Mouse (Mus musculus) kidney, postnatal 0 days (tissue): ENCODE data around the gene Ube2cbp. TPM values are rescaled to one million over a fixed set of nuclear protein-coding genes. Genes with fewer than 3 reads are reported as not detected.

Experiments
- ATAC-seq: fragments of 200-750 bp; cut with Nextera tagmentation; replicated peaks from 2 replicates; pipeline ENCODE4 v1.8.0; 2017; ENCODE audit warnings: low read depth, moderate number of reproducible peaks, moderate TSS enrichment, moderate library complexity; ENCODE audit not compliant: low FRiP score
- DNase-seq: peaks from one replicate; pipeline ENCODE4 v3.0.0-alpha.2; 2016; ENCODE audit warnings: low spot score
- H3K27ac ChIP-seq: fragments of 300-500 bp; sonication (generic); 2 replicates; pipeline ENCODE4 v1.5.1; 2014; ENCODE audit warnings: mild to moderate bottlenecking
- H3K27me3 ChIP-seq: fragments of 300-500 bp; sonication (generic); 2 replicates; pipeline ENCODE4 v1.6.1; 2014; ENCODE audit warnings: low read length, mixed read lengths; ENCODE audit not compliant: insufficient read depth
- H3K36me3 ChIP-seq: fragments of 300-500 bp; sonication (generic); 2 replicates; pipeline ENCODE4 v1.6.1; 2014; ENCODE audit warnings: low read length, mixed read lengths; ENCODE audit not compliant: insufficient read depth
- H3K4me1 ChIP-seq: fragments of 300-500 bp; sonication (generic); replicated peaks from 2 replicates; pipeline ENCODE4 v1.6.1; 2014; ENCODE audit warnings: antibody characterized with exemption, low read length, mixed read lengths; ENCODE audit not compliant: insufficient read depth
- H3K4me2 ChIP-seq: fragments of 300-500 bp; sonication (generic); 2 replicates; pipeline ENCODE4 v1.6.1; 2014; ENCODE audit warnings: mild to moderate bottlenecking, low read length, moderate library complexity, mixed read lengths
- H3K4me3 ChIP-seq: fragments of 300-500 bp; sonication (generic); replicated peaks from 2 replicates; pipeline ENCODE4 v1.5.1; 2014; ENCODE audit warnings: low read depth, low read length
- H3K9ac ChIP-seq: fragments of 300-500 bp; sonication (generic); 2 replicates; pipeline ENCODE4 v1.6.1; 2014; ENCODE audit warnings: low read depth, low read length
- H3K9me3 ChIP-seq: fragments of 300-500 bp; sonication (generic); replicated peaks from 2 replicates; pipeline ENCODE4 v1.6.1; 2016; ENCODE audit warnings: low read length, inconsistent platforms, mixed read lengths
- CTCF ChIP-seq: IDR thresholded peaks from 2 replicates; pipeline ENCODE4 v1.5.1; 2016; ENCODE audit warnings: antibody characterized with exemption, low read depth, mild to moderate bottlenecking, moderate library complexity
- WGBS: fragments of 180-500 bp; shearing (Covaris S2); extraction: QIAGEN DNeasy Blood & Tissue Kit; methylation state at CpG from one replicate; pipeline ENCODE4 v1.1.7; 2014; 5-methylcytosine and 5-hydroxymethylcytosine counted together
- polyA plus RNA-seq: library from polyadenylated mRNA; unstranded; fragments of >200 nt; fragmentation: Nextera tagmentation; extraction: Ambion mirVana; gene quantifications from 2 replicates; pipeline ENCODE4 v1.2.1, GENCODE M21; 2015

Gene Ube2cbp
- polyA plus RNA-seq, 1 experiment from 2014 or later: 8.2 TPM

DNA sequence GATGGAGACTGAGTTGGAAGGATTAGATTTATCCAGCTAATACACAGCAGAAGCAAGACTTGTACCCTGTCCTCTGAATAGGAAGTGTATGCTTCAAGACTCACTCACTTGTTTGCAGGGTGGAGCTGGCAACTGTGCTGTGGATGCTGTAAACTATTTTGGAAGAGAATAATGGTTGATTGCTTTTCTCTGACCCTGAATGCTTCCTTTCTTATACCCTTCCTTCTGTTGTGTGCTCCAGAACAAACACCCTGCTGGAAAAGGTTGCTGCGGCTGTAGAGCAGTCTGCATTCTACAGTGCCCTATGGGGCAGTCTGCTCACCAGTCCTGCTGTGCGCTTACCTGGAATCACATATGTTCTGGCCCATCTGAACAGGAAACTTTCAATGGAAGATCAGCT lies 27.0 kb upstream of the Ube2cbp start:
- DNase-seq: no peak

DNA sequence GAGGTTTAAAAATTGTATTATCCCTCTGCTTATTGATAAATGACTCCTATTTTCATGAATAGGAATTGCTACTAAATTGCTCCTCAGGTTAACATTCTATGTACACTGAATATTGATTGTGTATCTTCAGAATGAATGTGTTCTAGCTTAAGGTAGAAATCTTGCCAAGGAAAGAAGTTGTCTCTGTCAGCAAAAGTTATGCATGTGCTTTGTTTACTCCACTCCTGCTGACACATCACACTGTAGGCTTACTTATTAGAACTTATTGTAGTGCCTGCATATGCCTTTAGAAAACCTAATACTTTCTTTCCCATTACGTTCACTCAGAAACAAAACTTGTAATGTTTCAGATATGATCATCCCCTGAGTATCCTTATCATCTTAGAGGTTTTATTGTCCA lies 17.5 kb upstream of the Ube2cbp start:
- 0 out of 2 replicates have a peak, but pooled peaks have one; percentile 40 for ATAC-seq
- DNase-seq: no peak
- no peaks in the 10 kb centered on the region for H3K27me3 ChIP-seq
- 72% methylated on average over 1 of the region's 1 CpGs for WGBS
- no peaks in the 10 kb centered on the region for H3K4me1 ChIP-seq
- no peak overlapping the region for H3K9ac ChIP-seq
- no peak overlapping the region for H3K27ac ChIP-seq
- no peak for TF ChIP-seq CTCF
- no peaks in the 10 kb centered on the region for H3K9me3 ChIP-seq
- no peaks in the 10 kb centered on the region for H3K36me3 ChIP-seq
- H3K4me2 ChIP-seq: no peak overlapping the region
- no peak overlapping the region for H3K4me3 ChIP-seq

More for the DNA sequence above, 27.0 kb upstream of the Ube2cbp start:
- Histone ChIP-seq H3K4me3 (no peak overlapping the region), H3K27ac (no peak overlapping the region), H3K4me2 (no peak overlapping the region), H3K9ac (no peak overlapping the region), H3K36me3 (no peaks in the 10 kb centered on the region), H3K9me3 (no peaks in the 10 kb centered on the region), H3K27me3 (no peaks in the 10 kb centered on the region), H3K4me1 (no peaks in the 10 kb centered on the region)
- 94% methylated on average over 2 of the region's 2 CpGs for WGBS
- ATAC-seq: no peak
- no peak for TF ChIP-seq CTCF

DNA sequence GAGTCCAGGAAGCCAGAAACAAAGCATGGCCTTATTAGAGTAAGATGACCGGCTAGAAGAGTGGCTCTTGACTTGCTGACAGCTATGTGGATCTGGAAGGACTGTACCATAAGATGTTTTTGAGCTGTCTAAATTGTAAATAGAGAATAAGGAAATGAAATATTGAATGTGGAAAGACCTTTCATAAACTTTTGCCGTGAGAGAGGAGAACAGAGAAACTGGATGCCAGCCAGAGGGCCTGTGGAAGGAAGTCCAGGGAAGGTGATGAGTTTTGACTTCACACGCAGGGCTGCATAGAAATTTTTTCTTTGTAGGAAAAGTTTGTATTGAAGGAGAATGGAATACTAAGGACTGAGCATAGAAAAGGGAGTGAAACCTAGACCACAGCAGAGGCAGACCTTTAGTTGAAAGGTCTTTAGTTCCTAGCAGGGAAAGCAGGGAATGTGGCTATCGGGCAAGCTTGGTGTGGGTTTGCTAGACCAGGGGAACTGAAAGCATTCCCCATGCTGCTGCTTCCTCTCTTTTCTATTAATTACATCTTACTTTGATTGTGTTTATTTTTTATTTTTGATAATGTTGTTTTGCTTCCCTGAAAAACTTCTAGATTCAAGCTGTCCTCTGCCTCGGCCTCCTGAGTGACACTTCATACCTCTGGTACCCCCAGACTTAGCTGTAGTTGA lies 13.8 kb upstream of the Ube2cbp start:
- no peak for ATAC-seq
- no peaks in the 10 kb centered on the region for H3K27me3 ChIP-seq
- no peaks in the 10 kb centered on the region for H3K4me1 ChIP-seq
- H3K9me3 ChIP-seq: no peaks in the 10 kb centered on the region
- no peak overlapping the region for H3K27ac ChIP-seq
- TF ChIP-seq CTCF: no peak
- DNase-seq: peak; percentile 5
- WGBS: 71% methylated on average over 5 of the region's 5 CpGs
- H3K4me2 ChIP-seq: no peak overlapping the region
- H3K9ac ChIP-seq: no peak overlapping the region
- no peak overlapping the region for H3K4me3 ChIP-seq
- H3K36me3 ChIP-seq: no peaks in the 10 kb centered on the region

DNA sequence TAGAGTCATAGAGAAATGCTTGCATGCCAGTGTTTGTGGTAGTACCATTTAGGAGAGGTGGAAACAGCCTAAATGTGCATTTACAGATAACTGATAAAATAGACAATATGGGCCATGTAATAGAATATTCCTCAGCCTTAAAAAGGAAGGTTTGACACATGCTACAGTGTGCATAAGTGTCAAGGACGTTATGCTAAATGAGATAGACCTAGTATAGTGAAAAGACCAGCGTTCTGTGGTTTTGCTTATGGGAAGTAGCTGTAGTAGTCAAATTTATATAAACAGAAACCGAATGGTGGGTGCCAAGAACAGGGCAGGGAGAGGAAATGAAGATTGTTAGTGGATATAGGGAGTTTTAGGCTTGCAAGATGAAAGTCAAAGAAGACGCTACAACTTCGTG lies 12.0 kb upstream of the Ube2cbp start:
- no peaks in the 10 kb centered on the region for H3K27me3 ChIP-seq
- no peak overlapping the region for H3K9ac ChIP-seq
- ATAC-seq (no peak), DNase-seq (no peak)
- no peak overlapping the region for H3K4me2 ChIP-seq
- no peak for TF ChIP-seq CTCF
- no peaks in the 10 kb centered on the region for H3K9me3 ChIP-seq
- no peak overlapping the region for H3K27ac ChIP-seq
- H3K4me3 ChIP-seq: no peak overlapping the region
- no peaks in the 10 kb centered on the region for H3K36me3 ChIP-seq
- WGBS: 58% methylated on average over 5 of the region's 5 CpGs
- no peaks in the 10 kb centered on the region for H3K4me1 ChIP-seq

DNA sequence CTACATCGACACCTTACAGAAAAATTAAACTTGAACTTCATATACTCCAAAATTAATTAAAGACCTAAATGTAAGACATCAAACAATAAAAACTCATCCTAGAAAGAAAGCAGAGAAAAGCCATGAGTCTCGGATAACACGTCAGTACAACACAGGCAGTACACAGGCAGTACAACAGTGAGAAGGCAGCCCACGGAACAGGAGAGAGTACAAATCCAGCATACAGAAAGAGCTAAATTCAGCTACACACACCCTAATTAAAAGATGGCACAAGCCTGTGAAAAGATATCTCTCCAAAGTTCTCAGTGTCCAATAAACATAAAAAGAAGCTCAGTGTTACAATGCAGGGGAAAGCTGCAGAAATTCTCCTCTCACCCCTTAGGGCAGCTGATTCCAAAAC lies 11.2 kb upstream of the Ube2cbp start:
- no peak overlapping the region for H3K27ac ChIP-seq
- ATAC-seq (no peak), DNase-seq (no peak)
- H3K9ac ChIP-seq: no peak overlapping the region
- H3K4me2 ChIP-seq: no peak overlapping the region
- 90% methylated on average over 4 of the region's 4 CpGs for WGBS
- no peak for TF ChIP-seq CTCF
- H3K36me3 ChIP-seq: no peaks in the 10 kb centered on the region
- H3K4me1 ChIP-seq: no peaks in the 10 kb centered on the region
- H3K9me3 ChIP-seq: no peaks in the 10 kb centered on the region
- H3K27me3 ChIP-seq: no peaks in the 10 kb centered on the region
- no peak overlapping the region for H3K4me3 ChIP-seq

DNA sequence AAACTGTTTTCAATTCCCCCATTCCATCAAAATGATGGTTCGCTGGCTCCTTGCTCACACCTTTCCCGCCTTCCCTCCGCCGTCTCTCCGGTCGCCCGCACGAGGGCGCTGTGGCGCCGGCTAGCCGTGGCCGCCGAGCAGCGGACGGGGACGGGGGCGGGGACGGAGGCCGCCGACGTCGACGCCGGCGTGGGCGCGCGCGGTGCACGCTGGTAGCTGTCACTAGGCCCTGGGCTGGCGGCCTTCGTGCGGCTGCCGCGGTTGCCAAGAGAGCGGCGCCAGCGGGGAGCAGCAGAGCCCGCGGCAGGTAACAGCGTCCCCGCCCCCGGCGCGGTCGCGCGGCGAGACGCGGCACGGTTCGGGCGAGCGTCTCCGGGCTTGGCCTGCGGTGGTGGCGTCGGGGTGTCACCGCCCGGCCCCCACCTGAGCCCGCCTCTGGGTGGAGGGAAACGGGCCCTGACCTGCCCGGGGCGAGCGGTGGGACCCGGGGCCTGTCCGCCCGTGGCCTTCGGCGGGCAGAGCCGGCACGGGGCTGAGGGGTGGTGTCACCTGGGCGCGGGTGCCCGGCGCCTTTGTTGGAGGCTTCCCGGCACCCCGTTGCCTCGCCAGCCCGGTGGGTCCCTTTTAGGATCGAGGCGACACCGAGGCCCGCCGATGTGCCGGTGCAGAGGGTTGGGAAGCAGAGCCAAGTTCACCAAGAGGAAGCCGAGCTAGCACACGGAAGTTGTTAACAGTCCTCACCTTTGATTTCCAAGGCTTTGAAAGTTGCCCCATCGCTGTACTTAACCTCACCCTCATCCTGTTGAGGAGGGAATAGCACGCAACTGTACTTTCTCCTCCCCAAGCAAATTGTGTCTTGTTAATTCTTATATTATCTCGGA lies 2.5 kb upstream of the Ube2cbp start, which contains the start of gene Dop1a:
Dop1a (plus strand) TSS at position 165 of the 881 bp plus-strand sequence.
- peak within 1 kb of the TSS; percentile 78 for H3K9ac ChIP-seq
- peak within 1 kb of the TSS; percentile 62 for H3K27ac ChIP-seq
- WGBS: under 1% methylated on average over 82 of the region's 93 CpGs
- ATAC-seq (peak; percentile 93), DNase-seq (peak; percentile 92)
- H3K4me3 ChIP-seq: peak within 1 kb of the TSS; percentile 90
- H3K4me1 ChIP-seq: no peaks in the 10 kb centered on the region
- no peaks in the 10 kb centered on the region for H3K36me3 ChIP-seq
- no peaks in the 10 kb centered on the region for H3K9me3 ChIP-seq
- H3K27me3 ChIP-seq: no peaks in the 10 kb centered on the region
- TF ChIP-seq CTCF: peak; percentile 78
- peak within 1 kb of the TSS; percentile 92 for H3K4me2 ChIP-seq
